Mouse (Mus musculus): ENCODE data around the gene Zfyve28. TPM values are rescaled to one million over a fixed set of nuclear protein-coding genes. Genes with fewer than 3 reads are reported as not detected.

Gene Zfyve28
- total and polyA plus RNA-seq, 2 experiments from 2014 or later = 3.0 to 10.0 TPM

- DNase-seq (ENCODE audit: low spot score) = peak; percentile 51
- H3K4me2 ChIP-seq (ENCODE audit: low read depth, low read length, poor library complexity, severe bottlenecking) = no peak overlapping the region
- H3K27me3 ChIP-seq (ENCODE audit: insufficient read depth, low read length) = no peaks in the 10 kb centered on the region
- no peak overlapping the region for H3K27ac ChIP-seq (ENCODE audit: low read depth, low read length)
- H3K4me1 ChIP-seq (ENCODE audit: insufficient read depth, low read length) = no peaks in the 10 kb centered on the region
- WGBS = 88% methylated on average over 16 of the region's 16 CpGs
- no peaks in the 10 kb centered on the region for H3K36me3 ChIP-seq (ENCODE audit: insufficient read depth, low read length)
- H3K4me3 ChIP-seq (ENCODE audit: low read depth, low read length) = no peak overlapping the region
- ATAC-seq (ENCODE audit: low FRiP score) = no peak
- no peaks in the 10 kb centered on the region for H3K9me3 ChIP-seq (ENCODE audit: low read length)
- TF ChIP-seq CTCF (IDR thresholded peaks at IDR 0.05) = no peak
- no peak overlapping the region for H3K9ac ChIP-seq (replicated peaks; ENCODE audit: low read length, poor library complexity, severe bottlenecking)
Measured at GRCm38 (mm10) chr5:34269197-34269920, 18.9 kb downstream of the Zfyve28 start.

- no peak for TF ChIP-seq CTCF (IDR thresholded peaks at IDR 0.05)
- ATAC-seq (ENCODE audit: low FRiP score) (no peak), DNase-seq (ENCODE audit: low spot score) (no peak)
- H3K27ac ChIP-seq (ENCODE audit: low read depth, low read length) = no peak overlapping the region
- no peak overlapping the region for H3K9ac ChIP-seq (replicated peaks; ENCODE audit: low read length, poor library complexity, severe bottlenecking)
- 81% methylated on average over 4 of the region's 4 CpGs for WGBS
- H3K36me3 ChIP-seq (ENCODE audit: insufficient read depth, low read length) = no peaks in the 10 kb centered on the region
- no peaks in the 10 kb centered on the region for H3K9me3 ChIP-seq (ENCODE audit: low read length)
- H3K4me1 ChIP-seq (ENCODE audit: insufficient read depth, low read length) = no peaks in the 10 kb centered on the region
- no peak overlapping the region for H3K4me2 ChIP-seq (ENCODE audit: low read depth, low read length, poor library complexity, severe bottlenecking)
- H3K4me3 ChIP-seq (ENCODE audit: low read depth, low read length) = no peak overlapping the region
- H3K27me3 ChIP-seq (ENCODE audit: insufficient read depth, low read length) = no peaks in the 10 kb centered on the region
Measured at GRCm38 (mm10) chr5:34266065-34266464, 22.2 kb downstream of the Zfyve28 start.

- H3K4me3 ChIP-seq (ENCODE audit: low read depth, low read length) = no peak overlapping the region
- H3K27me3 ChIP-seq (ENCODE audit: insufficient read depth, low read length) = no peaks in the 10 kb centered on the region
- no peak overlapping the region for H3K4me2 ChIP-seq (ENCODE audit: low read depth, low read length, poor library complexity, severe bottlenecking)
- H3K9ac ChIP-seq (replicated peaks; ENCODE audit: low read length, poor library complexity, severe bottlenecking) = no peak overlapping the region
- H3K36me3 ChIP-seq (ENCODE audit: insufficient read depth, low read length) = no peaks in the 10 kb centered on the region
- no peaks in the 10 kb centered on the region for H3K4me1 ChIP-seq (ENCODE audit: insufficient read depth, low read length)
- DNase-seq (ENCODE audit: low spot score) (no peak), ATAC-seq (ENCODE audit: low FRiP score) (no peak)
- TF ChIP-seq CTCF (IDR thresholded peaks at IDR 0.05) = no peak
- no peak overlapping the region for H3K27ac ChIP-seq (ENCODE audit: low read depth, low read length)
- no peaks in the 10 kb centered on the region for H3K9me3 ChIP-seq (ENCODE audit: low read length)
- WGBS = 66% methylated on average over 3 of the region's 3 CpGs
Measured at GRCm38 (mm10) chr5:34259172-34259816, 29.0 kb downstream of the Zfyve28 start.

- Histone ChIP-seq H3K9me3 (ENCODE audit: low read length) (no peaks in the 10 kb centered on the region), H3K4me3 (ENCODE audit: low read depth, low read length) (no peak overlapping the region), H3K27ac (ENCODE audit: low read depth, low read length) (no peak overlapping the region), H3K4me1 (ENCODE audit: insufficient read depth, low read length) (peaks cover 6% of the 10 kb centered on the region), H3K36me3 (ENCODE audit: insufficient read depth, low read length) (no peaks in the 10 kb centered on the region), H3K9ac (replicated peaks; ENCODE audit: low read length, poor library complexity, severe bottlenecking) (no peak overlapping the region), H3K27me3 (ENCODE audit: insufficient read depth, low read length) (no peaks in the 10 kb centered on the region), H3K4me2 (ENCODE audit: low read depth, low read length, poor library complexity, severe bottlenecking) (no peak overlapping the region)
- TF ChIP-seq CTCF (IDR thresholded peaks at IDR 0.05) = peak; percentile 53
- no peak for ATAC-seq (ENCODE audit: low FRiP score)
- no peak for DNase-seq (ENCODE audit: low spot score)
- 87% methylated on average over 3 of the region's 3 CpGs for WGBS
Measured at GRCm38 (mm10) chr5:34255189-34255588, 33.1 kb downstream of the Zfyve28 start.

GRCm38 (mm10) chr5:34254309-34254708 is 33.9 kb downstream of the Zfyve28 start:
- H3K9me3 ChIP-seq (ENCODE audit: low read length) = no peaks in the 10 kb centered on the region
- ATAC-seq (ENCODE audit: low FRiP score) (no peak), DNase-seq (ENCODE audit: low spot score) (no peak)
- WGBS = 81% methylated on average over 8 of the region's 8 CpGs
- H3K27me3 ChIP-seq (ENCODE audit: insufficient read depth, low read length) = no peaks in the 10 kb centered on the region
- H3K4me1 ChIP-seq (ENCODE audit: insufficient read depth, low read length) = peaks cover 6% of the 10 kb centered on the region
- H3K4me3 ChIP-seq (ENCODE audit: low read depth, low read length) = no peak overlapping the region
- TF ChIP-seq CTCF (IDR thresholded peaks at IDR 0.05) = no peak
- H3K4me2 ChIP-seq (ENCODE audit: low read depth, low read length, poor library complexity, severe bottlenecking) = no peak overlapping the region
- H3K36me3 ChIP-seq (ENCODE audit: insufficient read depth, low read length) = no peaks in the 10 kb centered on the region
- no peak overlapping the region for H3K27ac ChIP-seq (ENCODE audit: low read depth, low read length)
- H3K9ac ChIP-seq (replicated peaks; ENCODE audit: low read length, poor library complexity, severe bottlenecking) = no peak overlapping the region

GRCm38 (mm10) chr5:34252967-34253519 is 35.2 kb downstream of the Zfyve28 start:
- peak overlapping the region; percentile 57; the same call in 1 of the 2 replicates for H3K27ac ChIP-seq (ENCODE audit: low read depth, low read length)
- H3K4me1 ChIP-seq (ENCODE audit: insufficient read depth, low read length) = peaks cover 6% of the 10 kb centered on the region
- ATAC-seq (ENCODE audit: low FRiP score) = no peak
- DNase-seq (ENCODE audit: low spot score) = no peak
- no peak overlapping the region for H3K4me2 ChIP-seq (ENCODE audit: low read depth, low read length, poor library complexity, severe bottlenecking)
- no peaks in the 10 kb centered on the region for H3K36me3 ChIP-seq (ENCODE audit: insufficient read depth, low read length)
- no peaks in the 10 kb centered on the region for H3K27me3 ChIP-seq (ENCODE audit: insufficient read depth, low read length)
- TF ChIP-seq CTCF (IDR thresholded peaks at IDR 0.05) = no peak
- H3K4me3 ChIP-seq (ENCODE audit: low read depth, low read length) = no peak overlapping the region
- 48% methylated on average over 4 of the region's 4 CpGs for WGBS
- no peaks in the 10 kb centered on the region for H3K9me3 ChIP-seq (ENCODE audit: low read length)
- H3K9ac ChIP-seq (replicated peaks; ENCODE audit: low read length, poor library complexity, severe bottlenecking) = no peak overlapping the region

All from midbrain, postnatal 0 days (tissue).